Mouse (Mus musculus): ENCODE measurements at regions not wholly inside any gene's neighbourhood (a gene's known extent, or its start where the extent isn't known, plus 50 kb on each side); places are given as distances from the start of the nearest gene placed in this dataset.

GRCm38 (mm10) chr12:25224201-25224600 lies 127.3 kb upstream of the Id2 start:
- H3K36me3 ChIP-seq = no peaks in the 10 kb centered on the region
- H3K27me3 ChIP-seq = no peaks in the 10 kb centered on the region
- H3K9ac ChIP-seq = no peak overlapping the region
- H3K4me2 ChIP-seq (replicated peaks) = no peak overlapping the region
- no peak for ATAC-seq (ENCODE audit: low FRiP score, low read depth)
- no peaks in the 10 kb centered on the region for H3K9me3 ChIP-seq
- H3K4me1 ChIP-seq = 0 out of 2 replicates have a peak, but pooled peaks cover 10% of the 10 kb centered on the region
- H3K4me3 ChIP-seq = no peak overlapping the region
- no peak overlapping the region for H3K27ac ChIP-seq
- 88% methylated on average over 2 of the region's 2 CpGs for WGBS

- no peak overlapping the region for H3K9ac ChIP-seq
- H3K36me3 ChIP-seq = no peaks in the 10 kb centered on the region
- H3K9me3 ChIP-seq = no peaks in the 10 kb centered on the region
- no peak for ATAC-seq (ENCODE audit: low FRiP score, low read depth)
- no peak overlapping the region for H3K4me2 ChIP-seq (replicated peaks)
- H3K27me3 ChIP-seq = no peaks in the 10 kb centered on the region
- WGBS = 78% methylated on average over 4 of the region's 4 CpGs
- 0 out of 2 replicates have a peak, but pooled peaks cover 10% of the 10 kb centered on the region for H3K4me1 ChIP-seq
- H3K27ac ChIP-seq = no peak overlapping the region
- H3K4me3 ChIP-seq = no peak overlapping the region
Observed at GRCm38 (mm10) chr12:25223539-25223938, 126.6 kb upstream of the Id2 start.

- Histone ChIP-seq H3K4me3 (no peak overlapping the region), H3K27me3 (no peaks in the 10 kb centered on the region), H3K9ac (no peak overlapping the region), H3K4me2 (replicated peaks) (no peak overlapping the region), H3K4me1 (0 out of 2 replicates have a peak, but pooled peaks cover 12% of the 10 kb centered on the region), H3K9me3 (no peaks in the 10 kb centered on the region), H3K27ac (no peak overlapping the region), H3K36me3 (no peaks in the 10 kb centered on the region)
- WGBS = 38% methylated on average over 4 of the region's 4 CpGs
- ATAC-seq (ENCODE audit: low FRiP score, low read depth) = no peak
Observed at GRCm38 (mm10) chr12:25220780-25221106, 123.8 kb upstream of the Id2 start.

- ATAC-seq (ENCODE audit: low FRiP score, low read depth) = no peak
Observed at GRCm38 (mm10) chr12:25220096-25220779, 123.3 kb upstream of the Id2 start.

GRCm38 (mm10) chr12:25219546-25219945 lies 122.6 kb upstream of the Id2 start:
- H3K4me3 ChIP-seq = no peak overlapping the region
- 71% methylated on average over 10 of the region's 10 CpGs for WGBS
- H3K27me3 ChIP-seq = no peaks in the 10 kb centered on the region
- H3K9ac ChIP-seq = no peak overlapping the region
- no peaks in the 10 kb centered on the region for H3K36me3 ChIP-seq
- no peak for ATAC-seq (ENCODE audit: low FRiP score, low read depth)
- no peak overlapping the region for H3K27ac ChIP-seq
- H3K9me3 ChIP-seq = no peaks in the 10 kb centered on the region
- H3K4me1 ChIP-seq = 0 out of 2 replicates have a peak, but pooled peaks cover 12% of the 10 kb centered on the region
- H3K4me2 ChIP-seq (replicated peaks) = no peak overlapping the region

More at GRCm38 (mm10) chr12:25220096-25220779, 123.3 kb upstream of the Id2 start:
- Histone ChIP-seq H3K4me2 (replicated peaks) (no peak overlapping the region), H3K9ac (no peak overlapping the region), H3K27ac (no peak overlapping the region), H3K4me3 (no peak overlapping the region), H3K4me1 (0 out of 2 replicates have a peak, but pooled peaks cover 12% of the 10 kb centered on the region), H3K9me3 (no peaks in the 10 kb centered on the region), H3K36me3 (no peaks in the 10 kb centered on the region), H3K27me3 (no peaks in the 10 kb centered on the region)
- WGBS = 76% methylated on average over 9 of the region's 9 CpGs

- WGBS = 65% methylated on average over 5 of the region's 5 CpGs
- no peak overlapping the region for H3K4me2 ChIP-seq (replicated peaks)
- no peak overlapping the region for H3K9ac ChIP-seq
- H3K27ac ChIP-seq = no peak overlapping the region
- 0 out of 2 replicates have a peak, but pooled peaks cover 12% of the 10 kb centered on the region for H3K4me1 ChIP-seq
- H3K36me3 ChIP-seq = no peaks in the 10 kb centered on the region
- H3K4me3 ChIP-seq = no peak overlapping the region
- no peaks in the 10 kb centered on the region for H3K9me3 ChIP-seq
- ATAC-seq (ENCODE audit: low FRiP score, low read depth) = no peak
- H3K27me3 ChIP-seq = no peaks in the 10 kb centered on the region
Observed at GRCm38 (mm10) chr12:25216792-25217516, 120.0 kb upstream of the Id2 start.

- ATAC-seq (ENCODE audit: low FRiP score, low read depth) = no peak
- no peaks in the 10 kb centered on the region for H3K36me3 ChIP-seq
- WGBS = 50% methylated on average over 5 of the region's 5 CpGs
- H3K27ac ChIP-seq = no peak overlapping the region
- no peaks in the 10 kb centered on the region for H3K27me3 ChIP-seq
- no peak overlapping the region for H3K9ac ChIP-seq
- H3K4me1 ChIP-seq = 0 out of 2 replicates have a peak, but pooled peaks cover 3% of the 10 kb centered on the region
- no peak overlapping the region for H3K4me2 ChIP-seq (replicated peaks)
- H3K4me3 ChIP-seq = no peak overlapping the region
- H3K9me3 ChIP-seq = no peaks in the 10 kb centered on the region
Observed at GRCm38 (mm10) chr12:25215266-25215665, 118.3 kb upstream of the Id2 start.

DNA sequence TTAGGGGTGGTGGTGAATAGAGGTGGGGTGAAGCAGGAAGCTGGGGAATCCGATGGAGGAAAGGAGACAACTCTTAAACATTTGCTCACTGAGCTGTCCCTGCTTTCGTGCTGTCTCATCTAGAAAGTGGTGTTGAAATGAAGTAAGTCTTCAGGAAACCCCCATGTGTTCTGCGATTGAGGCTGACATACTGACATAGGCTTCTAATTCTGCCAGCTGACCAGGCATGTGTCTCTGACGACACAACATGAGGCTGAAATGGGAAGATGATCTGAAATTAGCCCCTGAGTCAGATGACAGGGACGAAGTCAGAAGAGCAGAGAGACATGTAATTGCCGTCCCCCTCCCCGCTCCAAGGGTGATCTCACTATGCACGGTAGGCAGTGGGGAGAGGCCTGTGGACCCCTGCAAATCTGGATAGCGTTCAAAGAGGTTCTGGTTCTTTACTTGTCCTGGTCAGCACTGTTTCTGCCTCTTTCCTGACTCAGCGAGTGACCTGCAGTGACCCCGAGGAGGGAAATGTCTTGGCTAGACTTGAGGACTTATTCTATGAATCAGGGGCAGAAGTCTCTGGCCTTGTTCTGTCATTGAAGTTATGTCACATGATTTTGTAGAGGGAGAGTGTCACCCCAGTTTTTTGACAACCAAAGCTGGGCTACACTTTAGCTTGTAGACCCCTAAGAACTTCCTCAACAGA lies 117.0 kb upstream of the Id2 start:
- Histone ChIP-seq H3K4me3 (no peak overlapping the region), H3K27ac (no peak overlapping the region), H3K4me2 (replicated peaks) (no peak overlapping the region), H3K27me3 (no peaks in the 10 kb centered on the region), H3K9ac (no peak overlapping the region), H3K9me3 (no peaks in the 10 kb centered on the region), H3K36me3 (no peaks in the 10 kb centered on the region), H3K4me1 (peaks cover 11% of the 10 kb centered on the region)
- ATAC-seq (ENCODE audit: low FRiP score, low read depth) = no peak
- 84% methylated on average over 11 of the region's 11 CpGs for WGBS

- H3K27me3 ChIP-seq = no peaks in the 10 kb centered on the region
- WGBS = 67% methylated on average over 6 of the region's 6 CpGs
- no peaks in the 10 kb centered on the region for H3K9me3 ChIP-seq
- H3K9ac ChIP-seq = no peak overlapping the region
- no peak overlapping the region for H3K27ac ChIP-seq
- no peak overlapping the region for H3K4me2 ChIP-seq (replicated peaks)
- H3K4me1 ChIP-seq = peaks cover 12% of the 10 kb centered on the region
- no peak for ATAC-seq (ENCODE audit: low FRiP score, low read depth)
- H3K36me3 ChIP-seq = no peaks in the 10 kb centered on the region
- H3K4me3 ChIP-seq = no peak overlapping the region
Observed at GRCm38 (mm10) chr12:25211331-25211730, 114.4 kb upstream of the Id2 start.

DNA sequence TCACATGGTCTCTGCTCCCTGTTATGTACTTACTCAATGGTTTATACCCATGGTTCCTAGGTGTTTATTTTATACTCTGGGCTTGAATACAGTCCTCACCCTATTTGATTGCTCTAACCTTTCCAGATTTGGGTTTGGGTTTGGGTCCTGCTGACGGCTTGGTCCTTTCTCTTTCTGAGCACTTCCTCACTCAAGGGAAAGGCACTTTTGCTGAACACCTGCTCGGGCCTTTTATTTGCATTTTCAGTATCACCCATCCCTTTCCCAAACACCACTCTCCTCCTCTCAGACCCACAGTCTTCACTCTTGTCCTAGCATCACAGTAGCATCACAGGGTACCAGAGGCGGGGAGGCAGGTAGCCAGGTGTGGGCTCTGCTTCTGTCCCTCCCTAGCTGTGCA lies 113.7 kb upstream of the Id2 start:
- Histone ChIP-seq H3K4me2 (replicated peaks) (no peak overlapping the region), H3K36me3 (no peaks in the 10 kb centered on the region), H3K4me1 (peaks cover 12% of the 10 kb centered on the region), H3K4me3 (no peak overlapping the region), H3K27ac (no peak overlapping the region), H3K27me3 (no peaks in the 10 kb centered on the region), H3K9ac (no peak overlapping the region), H3K9me3 (no peaks in the 10 kb centered on the region)
- ATAC-seq (ENCODE audit: low FRiP score, low read depth) = no peak
- 90% methylated on average over 3 of the region's 3 CpGs for WGBS

GRCm38 (mm10) chr12:25209333-25209728 lies 112.4 kb upstream of the Id2 start:
- H3K27ac ChIP-seq = no peak overlapping the region
- no peak overlapping the region for H3K4me2 ChIP-seq (replicated peaks)
- no peak for ATAC-seq (ENCODE audit: low FRiP score, low read depth)
- peaks cover 12% of the 10 kb centered on the region for H3K4me1 ChIP-seq
- no peak overlapping the region for H3K9ac ChIP-seq
- no peaks in the 10 kb centered on the region for H3K36me3 ChIP-seq
- H3K9me3 ChIP-seq = no peaks in the 10 kb centered on the region
- WGBS = 37% methylated on average over 4 of the region's 4 CpGs
- no peak overlapping the region for H3K4me3 ChIP-seq
- H3K27me3 ChIP-seq = no peaks in the 10 kb centered on the region

DNA sequence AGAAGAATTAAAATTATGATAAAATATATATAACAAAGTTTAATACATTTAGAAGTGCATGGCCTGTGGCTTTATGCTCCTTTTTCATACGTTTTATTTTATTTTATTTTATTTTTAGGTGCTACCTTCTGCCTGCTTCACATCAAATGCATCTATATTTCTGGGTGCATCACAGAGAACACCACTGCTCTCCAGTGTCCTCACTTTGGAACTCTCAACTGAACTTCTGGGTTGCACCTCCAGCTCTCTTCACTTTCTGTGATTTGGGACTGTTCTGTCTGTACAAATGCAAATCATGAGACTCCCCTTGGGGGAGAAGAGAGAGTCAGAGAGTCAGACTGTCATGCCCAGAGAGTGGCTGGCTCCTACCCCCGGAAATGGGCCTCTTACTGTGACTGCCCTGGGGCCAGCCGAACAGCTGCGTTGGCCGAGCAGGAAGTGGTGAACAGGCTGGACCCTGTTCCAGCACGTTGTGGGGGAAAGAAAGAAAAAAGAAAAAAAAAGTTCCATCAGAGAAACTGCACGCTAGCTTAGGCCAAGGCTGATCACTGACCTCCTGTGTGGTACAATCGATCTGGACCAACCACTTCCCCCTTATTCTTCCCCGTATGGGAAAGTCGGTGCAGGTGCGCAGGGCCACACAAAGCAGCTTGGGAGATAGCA lies 111.9 kb upstream of the Id2 start:
- Histone ChIP-seq H3K27ac (no peak overlapping the region), H3K36me3 (no peaks in the 10 kb centered on the region), H3K4me2 (replicated peaks) (no peak overlapping the region), H3K4me1 (peaks cover 12% of the 10 kb centered on the region), H3K27me3 (no peaks in the 10 kb centered on the region), H3K9ac (no peak overlapping the region), H3K9me3 (no peaks in the 10 kb centered on the region), H3K4me3 (no peak overlapping the region)
- no peak for ATAC-seq (ENCODE audit: low FRiP score, low read depth)
- WGBS = 27% methylated on average over 11 of the region's 11 CpGs
